Mouse (Mus musculus): ENCODE results near the gene C8g.

Gene C8g

GRCm38 (mm10) chr2:25501593-25502486 is at the start of gene C8g:
Gene C8g, minus strand, starts transcription at chr2:25501719.
- no peak for DNase-seq (ENCODE audit: low read depth, low spot score)

- DNase-seq (ENCODE audit: low read depth, low spot score), result no peak
Observed at GRCm38 (mm10) chr2:25551186-25551585, 49.7 kb upstream of the C8g start.

DNA sequence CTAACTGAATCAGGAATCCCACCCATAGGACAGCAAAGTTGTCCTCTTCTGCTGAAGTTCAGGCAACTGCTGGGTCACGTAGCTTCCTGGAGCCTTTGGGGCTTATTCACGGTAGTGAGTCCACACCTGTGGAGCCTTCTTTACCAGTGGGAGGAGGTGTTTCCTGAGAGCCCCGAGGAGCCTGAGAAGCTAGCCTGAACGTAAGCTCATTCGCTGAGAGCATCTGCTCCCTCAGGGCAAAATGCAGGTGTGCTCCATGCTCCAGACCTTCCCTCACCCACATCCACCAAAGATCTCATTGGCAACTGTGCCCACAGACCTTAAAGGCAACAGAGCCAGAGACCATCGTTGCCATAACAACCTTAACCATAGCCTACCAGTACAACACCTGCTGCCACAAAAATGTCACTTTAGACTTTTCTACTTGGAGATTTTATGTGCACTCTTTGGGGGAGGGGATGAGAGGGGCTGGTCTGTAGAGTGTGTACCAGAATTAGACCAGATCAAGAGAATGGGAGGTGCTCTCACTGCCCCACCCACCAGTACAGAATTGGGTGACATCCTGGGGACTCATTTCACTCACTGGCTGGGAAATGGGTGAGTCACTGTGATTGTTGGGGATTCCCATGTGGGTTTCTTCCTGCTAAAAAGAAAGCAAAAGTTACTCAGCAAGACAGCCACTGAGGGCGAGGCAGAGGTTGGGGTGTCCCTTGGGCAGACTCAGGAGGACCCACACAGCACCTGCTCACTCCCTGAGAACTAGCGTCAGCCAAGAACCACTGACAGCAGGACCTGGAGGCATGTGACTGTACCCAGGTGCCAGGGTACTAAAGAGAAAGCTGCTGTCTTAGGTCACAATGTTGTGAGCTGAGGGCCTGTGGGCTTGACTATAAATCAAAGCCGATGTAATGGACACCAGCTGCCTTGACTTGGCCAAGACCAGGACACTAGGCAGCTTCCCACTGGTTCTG is 47.8 kb upstream of the C8g start:
- DNase-seq (ENCODE audit: low read depth, low spot score), result no peak

DNA sequence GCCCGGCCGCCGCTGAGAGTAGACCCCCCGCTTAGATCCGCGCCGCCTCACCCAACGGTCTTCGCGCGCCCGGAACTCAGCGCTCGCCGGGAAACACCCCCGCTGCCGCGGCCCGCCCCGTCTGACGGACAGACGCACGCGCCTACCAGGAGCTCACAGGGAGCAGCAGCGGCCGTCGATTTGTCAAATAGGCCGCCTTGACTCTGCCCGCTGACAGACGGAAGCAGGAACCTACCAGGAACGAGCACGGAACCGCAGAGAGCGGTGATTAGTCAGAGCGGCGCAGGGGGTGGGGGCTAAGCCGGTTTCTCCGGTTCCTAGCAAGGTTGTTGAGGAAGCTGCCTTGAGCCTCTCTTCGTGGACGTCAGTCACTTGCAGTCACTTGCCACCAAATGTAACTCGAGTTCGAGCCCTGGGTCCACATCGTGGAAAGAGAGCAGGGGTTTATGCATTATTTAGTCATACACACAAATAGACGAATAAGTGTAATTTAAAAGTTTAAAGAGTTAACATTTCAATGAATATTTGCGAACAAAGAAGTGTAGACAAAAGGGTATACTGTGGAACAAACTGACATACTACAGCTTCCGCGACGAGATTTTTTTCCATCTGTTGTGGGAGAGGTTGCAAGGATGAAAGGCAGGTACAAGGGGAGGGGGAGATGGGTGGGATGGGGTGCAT is 45.4 kb upstream of the C8g start, which contains the start of gene Traf2:
Traf2 (minus strand) TSS at position 130 of the 681 bp plus-strand sequence.
- peak; percentile 95 for DNase-seq (ENCODE audit: low read depth, low spot score)

DNA sequence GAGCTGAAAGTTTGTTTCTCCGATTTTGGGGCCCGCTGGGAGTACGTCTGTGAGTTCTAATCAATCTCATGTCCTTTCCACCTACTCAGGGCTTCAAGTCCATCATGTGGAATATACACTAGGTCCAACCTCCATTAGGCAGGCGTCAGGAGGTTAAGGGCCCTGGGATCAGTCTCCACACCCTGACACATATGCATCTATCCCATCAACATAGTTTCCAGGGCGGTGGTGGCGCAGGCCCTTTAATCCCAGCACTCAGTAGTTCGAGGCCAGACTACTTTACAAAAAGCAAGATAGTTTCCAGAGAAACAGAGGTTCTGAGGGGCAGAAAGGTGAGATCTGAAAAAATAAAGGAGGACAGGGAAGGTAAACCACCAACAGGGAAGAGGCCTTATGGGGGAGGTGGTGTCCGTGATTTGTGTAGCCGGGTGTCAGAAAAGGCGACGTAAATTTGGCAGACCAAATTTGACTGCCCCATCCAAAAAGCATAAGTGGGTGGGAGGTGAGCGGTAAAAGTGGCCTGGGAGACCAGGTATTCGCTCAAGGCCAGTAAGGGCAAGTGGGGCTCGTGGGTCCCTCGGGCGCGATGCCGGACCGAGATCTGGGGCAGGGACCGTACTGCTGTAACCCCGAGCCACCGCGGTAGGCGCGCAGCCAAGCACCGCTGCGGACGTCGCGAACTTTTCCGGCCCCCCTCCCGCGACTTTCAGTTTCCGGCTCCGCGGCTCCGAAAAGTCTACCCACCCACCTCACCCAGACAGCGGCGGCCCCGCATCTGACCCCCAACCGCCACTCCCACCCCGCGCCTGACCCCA is 44.7 kb upstream of the C8g start:
- no peak for DNase-seq (ENCODE audit: low read depth, low spot score)

GRCm38 (mm10) chr2:25541644-25542367 is 40.3 kb upstream of the C8g start:
- no peak for DNase-seq (ENCODE audit: low read depth, low spot score)

DNA sequence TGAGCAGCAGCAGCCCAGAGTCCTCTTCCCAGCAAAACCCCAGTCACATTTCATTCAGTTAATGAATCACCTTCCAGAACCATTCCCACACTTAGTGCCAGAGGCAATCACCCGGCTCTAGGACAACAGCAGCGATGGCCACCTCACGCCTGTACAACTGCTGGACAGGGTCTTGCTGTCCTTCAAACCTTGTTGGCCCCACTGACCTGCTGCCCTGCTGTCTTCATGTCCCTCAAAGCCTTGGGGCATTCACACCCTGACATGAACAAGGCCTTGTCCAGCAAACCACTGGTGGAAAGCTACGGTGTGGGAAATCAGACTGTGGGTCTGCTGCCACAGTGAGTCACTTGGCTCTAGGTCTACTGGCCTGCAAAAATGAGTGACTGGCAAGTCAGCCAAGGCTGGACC is 39.0 kb upstream of the C8g start:
- DNase-seq (ENCODE audit: low read depth, low spot score), result no peak

GRCm38 (mm10) chr2:25536531-25536930 is 35.0 kb upstream of the C8g start:
- no peak for DNase-seq (ENCODE audit: low read depth, low spot score)

DNA sequence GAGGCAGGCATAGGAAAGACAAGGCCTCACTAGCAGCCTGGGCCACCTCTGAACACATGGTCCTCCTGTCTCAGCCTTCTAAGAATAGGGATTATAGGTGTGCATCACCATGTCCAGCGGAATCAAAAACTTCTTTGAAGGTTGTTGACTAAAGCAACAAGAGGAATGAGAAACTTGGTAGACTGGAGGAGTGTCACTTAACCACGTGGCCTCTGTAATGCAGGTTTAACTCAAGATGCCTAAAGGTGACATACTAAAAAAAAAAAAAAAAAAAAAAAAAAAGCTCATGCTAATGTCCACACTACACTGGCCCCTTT is 33.3 kb upstream of the C8g start:
- DNase-seq (ENCODE audit: low read depth, low spot score), result no peak

DNA sequence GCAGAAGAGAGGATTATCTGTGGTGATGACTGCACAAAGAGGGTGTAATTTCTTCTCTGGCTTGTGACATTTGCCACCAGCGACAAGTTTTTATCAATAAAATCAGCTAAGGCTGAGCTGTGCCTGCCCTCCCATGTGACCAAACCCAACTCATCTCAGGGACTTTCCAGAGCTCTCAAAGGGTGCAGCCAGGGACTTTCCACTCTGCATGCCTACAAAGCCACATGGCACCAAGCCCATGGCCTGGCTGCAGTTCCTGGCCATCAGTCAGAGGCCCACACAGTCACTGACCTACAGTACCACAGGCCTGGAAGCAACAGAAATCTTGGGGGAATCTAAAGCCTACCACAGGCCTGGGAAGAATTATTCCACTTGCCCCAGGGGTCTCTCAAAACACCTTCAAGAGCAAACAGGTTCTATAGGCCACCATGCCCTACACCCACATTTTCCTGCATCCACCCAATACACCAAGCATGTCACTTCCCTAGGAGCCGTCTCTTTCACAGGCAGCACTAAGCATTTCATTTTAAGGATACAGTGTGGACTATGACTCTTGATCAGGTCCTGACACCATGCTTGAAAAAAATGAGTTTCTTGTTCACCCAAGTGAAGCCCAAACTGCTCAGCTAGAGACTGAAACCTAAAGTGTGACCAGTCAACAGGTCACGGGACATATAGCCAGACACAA is 32.8 kb upstream of the C8g start:
- DNase-seq (ENCODE audit: low read depth, low spot score), result no peak

- no peak for DNase-seq (ENCODE audit: low read depth, low spot score)
Observed at GRCm38 (mm10) chr2:25533707-25534106, 32.2 kb upstream of the C8g start.

DNA sequence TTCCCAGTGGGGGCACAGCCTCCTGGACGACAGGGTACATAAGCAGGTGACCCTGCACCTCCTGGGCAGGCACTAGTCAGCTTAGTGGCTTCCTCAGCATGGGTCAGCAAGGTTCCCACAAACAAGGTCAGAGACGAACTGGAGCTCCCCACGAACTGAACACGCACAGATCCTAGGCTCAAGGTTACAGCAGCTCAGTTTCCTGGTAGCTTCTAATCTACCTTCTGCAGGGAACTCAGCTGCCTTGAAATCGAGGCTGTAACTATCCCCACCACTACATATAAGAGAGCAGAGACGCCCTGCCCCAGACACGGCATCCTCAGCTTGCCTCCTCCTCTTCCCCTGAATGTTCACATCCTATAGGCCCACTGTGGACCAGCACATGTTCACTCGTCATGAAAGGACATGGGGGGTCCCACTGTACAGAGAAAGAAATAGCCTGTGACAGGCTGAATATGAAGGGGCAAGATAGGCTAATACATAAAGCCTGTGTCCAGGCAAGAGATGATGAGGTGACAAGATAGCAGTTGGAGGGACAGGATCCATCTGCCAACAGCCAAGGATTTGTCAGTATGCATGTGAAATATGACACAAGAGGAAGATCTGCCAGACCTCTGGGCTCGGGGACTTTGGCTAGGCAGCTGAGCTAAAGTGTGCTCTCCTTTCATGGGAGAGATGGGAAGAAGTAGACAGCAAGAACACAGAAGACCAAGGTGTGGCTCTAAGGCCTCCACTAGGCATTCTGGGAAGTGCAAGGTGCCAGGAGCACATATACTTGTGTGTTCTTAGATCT is 25.2 kb upstream of the C8g start:
- DNase-seq (ENCODE audit: low read depth, low spot score), result no peak

DNA sequence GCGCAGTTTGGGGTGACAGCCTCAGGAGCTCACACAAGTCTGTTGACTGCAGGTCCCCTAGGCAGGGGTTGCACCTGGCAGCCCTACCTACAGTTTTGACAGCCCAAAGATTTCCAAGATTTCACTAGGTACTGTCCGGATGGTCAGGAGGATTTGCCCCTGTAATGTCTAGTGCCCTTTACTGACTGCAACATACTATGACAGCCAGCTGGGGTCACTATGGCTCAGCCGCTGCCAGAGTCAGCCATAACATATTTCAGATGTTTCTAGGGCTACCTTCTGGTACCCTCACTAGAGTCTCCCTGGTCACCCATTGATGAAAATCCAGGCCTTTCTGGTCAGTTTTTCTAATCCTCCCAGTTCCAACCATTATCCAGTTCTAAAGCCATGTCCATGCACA is 8.4 kb upstream of the C8g start:
- no peak for DNase-seq (ENCODE audit: low read depth, low spot score)

- DNase-seq (ENCODE audit: low read depth, low spot score), result no peak
Observed at GRCm38 (mm10) chr2:25506964-25507363, 5.4 kb upstream of the C8g start.

- DNase-seq (ENCODE audit: low read depth, low spot score), result no peak
Observed at GRCm38 (mm10) chr2:25505860-25506259, 4.3 kb upstream of the C8g start.

DNA sequence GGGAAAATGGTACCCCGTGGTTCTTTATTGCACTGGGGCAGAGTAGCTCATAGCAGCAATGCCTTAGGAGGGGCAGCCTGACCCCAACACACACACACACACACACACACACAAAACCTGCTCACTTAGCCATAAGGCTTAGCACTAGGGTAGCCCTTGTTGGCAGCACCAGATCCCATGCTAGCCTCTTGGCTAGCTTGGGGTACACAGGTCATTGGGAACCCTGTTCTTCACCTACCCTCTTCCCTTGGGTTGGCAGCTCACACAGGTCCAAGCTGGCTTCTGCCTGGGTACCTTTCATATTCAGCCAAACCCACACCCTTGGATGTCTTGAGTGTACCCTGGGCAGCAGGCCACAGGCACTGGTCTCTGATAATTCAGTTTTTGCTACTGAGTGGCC is 3.5 kb upstream of the C8g start:
- DNase-seq (ENCODE audit: low read depth, low spot score), result no peak

GRCm38 (mm10) chr2:25504538-25504937 is 3.0 kb upstream of the C8g start:
- DNase-seq (ENCODE audit: low read depth, low spot score), result no peak

DNA sequence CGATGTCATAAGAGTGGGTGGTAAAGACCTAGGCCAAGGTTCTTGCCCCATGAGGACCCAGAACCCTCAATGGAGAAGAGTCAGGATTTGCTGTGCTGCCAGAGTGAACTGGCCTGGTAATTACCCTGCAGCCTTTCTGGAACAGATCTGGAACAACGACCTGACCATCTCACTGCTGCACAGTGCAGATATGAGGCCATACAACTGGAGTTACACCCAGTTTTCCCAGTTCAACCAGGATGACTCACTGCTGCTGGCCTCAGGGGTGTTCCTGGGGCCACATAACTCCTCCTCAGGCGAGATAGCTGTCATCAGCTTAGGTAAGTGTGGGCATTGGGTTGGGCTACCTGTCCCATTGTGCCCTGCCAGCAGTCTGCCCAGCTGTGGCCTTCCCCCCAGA is 1.2 kb upstream of the C8g start:
- DNase-seq (ENCODE audit: low read depth, low spot score), result peak; percentile 62
